Mouse (Mus musculus) NIH3T3 (cell line): ENCODE measurements around the gene Oscp1.

Experiments
- DNase-seq: peaks from one replicate; pipeline ENCODE4 v3.0.0-alpha.2; 2012; ENCODE audit warnings: low read depth

Oscp1 gene

GRCm38 (mm10) chr4:126058134-126058996 lies at the start of gene Oscp1:
TSS of gene Oscp1 (plus strand) at chr4:126058565.
- DNase-seq = peak; percentile 97

GRCm38 (mm10) chr4:126017676-126018332 lies 40.6 kb upstream of the Oscp1 start:
- peak; percentile 11 for DNase-seq

GRCm38 (mm10) chr4:126018966-126019538 lies 39.3 kb upstream of the Oscp1 start:
- no peak for DNase-seq

- no peak for DNase-seq
Measured at GRCm38 (mm10) chr4:126024303-126024900, 34.0 kb upstream of the Oscp1 start, which contains the start of gene Csf3r. TSS of gene Csf3r (plus strand) at chr4:126024550.

GRCm38 (mm10) chr4:126025801-126026200 lies 32.6 kb upstream of the Oscp1 start:
- DNase-seq = no peak

GRCm38 (mm10) chr4:126027980-126028379 lies 30.4 kb upstream of the Oscp1 start:
- no peak for DNase-seq

GRCm38 (mm10) chr4:126029042-126029441 lies 29.3 kb upstream of the Oscp1 start:
- no peak for DNase-seq

- DNase-seq = no peak
Measured at GRCm38 (mm10) chr4:126030705-126031104, 27.7 kb upstream of the Oscp1 start.

GRCm38 (mm10) chr4:126035413-126035812 lies 23.0 kb upstream of the Oscp1 start:
- no peak for DNase-seq

- peak; percentile 97 for DNase-seq
Measured at GRCm38 (mm10) chr4:126046851-126047585, 11.3 kb upstream of the Oscp1 start, which contains the start of gene Mrps15. TSS of gene Mrps15 (plus strand) at chr4:126046925.

- no peak for DNase-seq
Measured at GRCm38 (mm10) chr4:126051617-126052016, 6.7 kb upstream of the Oscp1 start.

GRCm38 (mm10) chr4:126057207-126058133 lies 895 bp upstream of the Oscp1 start:
- peak; percentile 42 for DNase-seq

GRCm38 (mm10) chr4:126058997-126059362 lies 615 bp downstream of the Oscp1 start:
- no peak for DNase-seq

- peak; percentile 79 for DNase-seq
Measured at GRCm38 (mm10) chr4:126062856-126063255, 4.5 kb downstream of the Oscp1 start.

GRCm38 (mm10) chr4:126065241-126065640 lies 6.9 kb downstream of the Oscp1 start:
- DNase-seq = no peak

- peak; percentile 64 for DNase-seq
Measured at GRCm38 (mm10) chr4:126067401-126068077, 9.2 kb downstream of the Oscp1 start.

GRCm38 (mm10) chr4:126068842-126069241 lies 10.5 kb downstream of the Oscp1 start:
- DNase-seq = no peak

- no peak for DNase-seq
Measured at GRCm38 (mm10) chr4:126077833-126078232, 19.5 kb downstream of the Oscp1 start.

- DNase-seq = peak; percentile 80
Measured at GRCm38 (mm10) chr4:126079266-126079665, 20.9 kb downstream of the Oscp1 start.

GRCm38 (mm10) chr4:126081601-126082000 lies 23.2 kb downstream of the Oscp1 start:
- no peak for DNase-seq
